ENCODE assay signal across 15 mouse cellular contexts in the genomic region with DNA sequence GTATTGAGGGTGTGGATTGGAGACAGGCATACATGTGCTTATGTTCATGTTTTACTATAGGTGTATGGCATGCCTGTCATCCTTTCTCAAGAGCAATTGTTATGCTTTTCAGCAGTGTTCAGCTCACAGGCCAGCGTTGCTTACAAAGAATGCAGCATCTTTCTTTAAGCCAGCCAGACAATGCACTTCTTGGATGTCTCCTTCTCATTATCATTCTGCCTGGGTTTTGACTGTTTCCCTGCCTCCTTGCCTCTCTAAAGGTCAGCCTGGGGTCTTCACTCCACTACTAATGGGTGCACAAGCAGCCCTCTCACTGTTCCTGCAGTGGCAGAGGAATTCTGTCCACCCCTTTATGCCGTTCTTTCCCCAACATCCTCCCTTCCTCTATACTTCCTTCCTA.
A peak's percentile ranks its signal among the peaks of the same experiment; 100 is the strongest.
DNase-seq lines count a peak whose midpoint lies in the region; ATAC-seq and TF ChIP-seq lines count a peak whose summit lies in the region.
"Had no signal": no experiment of that assay in that cellular context is flagged by ENCODE, and none has a peak within 500 bp of the region (broad histone marks: within the 10 kb centered on the region; RNA-seq: fewer than 3 reads in every experiment).

No protein-coding gene starts in this region.

- no peak overlapping the region; the same call in 1 of the 2 replicates for H3K27ac ChIP-seq in forebrain, embryonic 15.5 days (replicated peaks)
- H3K27ac ChIP-seq in neural tube, embryonic 12.5 days: no peak overlapping the region
- no peak overlapping the region for H3K27ac ChIP-seq in left cerebral cortex, adult 2 months
- H3K27ac ChIP-seq: hindbrain, embryonic 15.5 days; liver, embryonic 13.5 days; stomach, embryonic 15.5 days had no signal

- 0 out of 2 replicates have a peak, but pooled peaks have one; percentile 35 for ATAC-seq in forebrain, embryonic 15.5 days (replicated peaks)
- ATAC-seq in neural tube, embryonic 12.5 days (ENCODE audit: low FRiP score, low read depth): peak; percentile 45

- no peak overlapping the region for H3K4me2 ChIP-seq in forebrain, embryonic 15.5 days (replicated peaks)
- peak overlapping the region; percentile 36; the same call in 1 of the 2 replicates for H3K4me2 ChIP-seq in neural tube, embryonic 12.5 days (replicated peaks)
- H3K4me2 ChIP-seq: hindbrain, embryonic 15.5 days; liver, embryonic 13.5 days; stomach, embryonic 15.5 days had no signal

- H3K4me1 ChIP-seq in forebrain, embryonic 15.5 days: peaks cover 7% of the 10 kb centered on the region; the same call in 1 of the 2 replicates
- H3K4me1 ChIP-seq in neural tube, embryonic 12.5 days: peaks cover 7% of the 10 kb centered on the region
- H3K4me1 ChIP-seq in lung, adult 2 months (ENCODE audit: control insufficient read depth, insufficient read depth, low read length): no peaks in the 10 kb centered on the region
- H3K4me1 ChIP-seq: liver, embryonic 13.5 days; stomach, embryonic 15.5 days had no signal

- peak; percentile 29 for DNase-seq in embryo, embryonic 11 days
- DNase-seq in mesoderm, embryonic 11.5 days (ENCODE audit: low read depth, low spot score): peak; percentile 14
- no peak for DNase-seq in layer of hippocampus, adult 9-10 months (ENCODE audit: low spot score)
- DNase-seq in spleen, postnatal 10 days (ENCODE audit: low spot score in 2 of 2): no peak
- no peak for DNase-seq in lung, adult 2 months
- DNase-seq in left cerebral cortex, adult 2 months (ENCODE audit: extremely low spot score in 1 of 2, low spot score in 2 of 2): no peak
- DNase-seq: cerebellum, adult 18-20 months; kidney, adult 18-20 months; liver, embryonic 13.5 days; lung, postnatal 4 days had no signal

- TF ChIP-seq CTCF in lung, adult 2 months (IDR thresholded peaks at IDR 0.05; ENCODE audit: insufficient read depth, low read length): no peak
- TF ChIP-seq CTCF in left cerebral cortex, adult 2 months (IDR thresholded peaks at IDR 0.05): no peak

- WGBS in forebrain, embryonic 15.5 days: 5% methylated on average over 2 of the region's 2 CpGs
- WGBS in neural tube, embryonic 12.5 days: 24% methylated on average over 2 of the region's 2 CpGs
- WGBS in lung, adult 2 months: 74% methylated on average over 2 of the region's 2 CpGs

- no peaks in the 10 kb centered on the region for H3K27me3 ChIP-seq in forebrain, embryonic 15.5 days
- H3K27me3 ChIP-seq in neural tube, embryonic 12.5 days (replicated peaks): no peaks in the 10 kb centered on the region
- H3K27me3 ChIP-seq: hindbrain, embryonic 15.5 days; liver, embryonic 13.5 days; stomach, embryonic 15.5 days had no signal

- intact Hi-C loops in left cerebral cortex, adult 2 months (cut with DNase I): no loop called here

- TF ChIP-seq POLR2A in lung, adult 2 months (IDR thresholded peaks at IDR 0.05; ENCODE audit: borderline replicate concordance, extremely low read depth, low read depth, low read length): no peak

- no peak overlapping the region for H3K4me3 ChIP-seq in forebrain, embryonic 15.5 days
- H3K4me3 ChIP-seq in neural tube, embryonic 12.5 days: no peak overlapping the region
- no peak overlapping the region for H3K4me3 ChIP-seq in lung, adult 2 months (replicated peaks; ENCODE audit: extremely low read depth, low read depth, low read length)
- H3K4me3 ChIP-seq in left cerebral cortex, adult 2 months: no peak overlapping the region
- H3K4me3 ChIP-seq: hindbrain, embryonic 15.5 days; liver, embryonic 13.5 days; stomach, embryonic 15.5 days had no signal

- H3K9ac ChIP-seq in forebrain, embryonic 15.5 days (replicated peaks): no peak overlapping the region
- no peak overlapping the region for H3K9ac ChIP-seq in neural tube, embryonic 12.5 days
- H3K9ac ChIP-seq: hindbrain, embryonic 15.5 days; liver, embryonic 13.5 days; stomach, embryonic 15.5 days had no signal

- no peaks in the 10 kb centered on the region for H3K36me3 ChIP-seq in forebrain, embryonic 15.5 days
- no peaks in the 10 kb centered on the region for H3K36me3 ChIP-seq in neural tube, embryonic 12.5 days
- H3K36me3 ChIP-seq: G1E; hindbrain, embryonic 15.5 days; liver, embryonic 13.5 days; stomach, embryonic 15.5 days had no signal

- no peaks in the 10 kb centered on the region for H3K9me3 ChIP-seq in forebrain, embryonic 15.5 days
- H3K9me3 ChIP-seq in neural tube, embryonic 12.5 days: no peaks in the 10 kb centered on the region
- H3K9me3 ChIP-seq: G1E; hindbrain, embryonic 15.5 days; liver, embryonic 13.5 days; stomach, embryonic 15.5 days had no signal

Comparison
In these comparisons a context has a peak if more than half of its experiments do, and no peak if none do; other contexts are left out.
1. DNase-seq: peak in embryo, embryonic 11 days (single experiment) and mesoderm, embryonic 11.5 days (single experiment); none in layer of hippocampus, adult 9-10 months (single experiment), spleen, postnatal 10 days (0 of 2), lung, adult 2 months (single experiment) and left cerebral cortex, adult 2 months (0 of 2).